Mouse (Mus musculus): Measurements from ENCODE around the gene Nkx2-1. TPM values are rescaled to one million over a fixed set of nuclear protein-coding genes. Genes with fewer than 3 reads are reported as not detected.

Nkx2-1 gene
- not detected for polyA plus RNA-seq (2017; shearing (Covaris generic))

GRCm38 (mm10) chr12:56536884-56537265 is at the start of gene Nkx2-1:
Gene Nkx2-1 (minus strand): TSS chr12:56536908.

Other genes with a start within 250 kb of the Nkx2-1 start
- 10 to 100 TPM; 32.6 to 34.1 TPM for gene Mbip, start 191.0 kb downstream of the Nkx2-1 start, polyA plus RNA-seq (2017; shearing (Covaris generic))
- not detected for gene Nkx2-9, start 76.4 kb upstream of the Nkx2-1 start, polyA plus RNA-seq (2017; shearing (Covaris generic))
- gene Pax9, start 154.9 kb upstream of the Nkx2-1 start, polyA plus RNA-seq (2017; shearing (Covaris generic)) = under 1 TPM; 0.10 to 0.77 TPM

Data from inflammation-experienced regulatory T-cells (primary cell).